Mouse (Mus musculus): ENCODE results near the gene Pigc. TPM values are rescaled to one million over a fixed set of nuclear protein-coding genes. Genes with fewer than 3 reads are reported as not detected.
A peak's percentile ranks its signal among the peaks of the same experiment; 100 is the strongest.

Gene Pigc
- polyA plus RNA-seq (2015; fragmentation: Nextera tagmentation; extraction: Ambion mirVana) = 29.5 and 29.9 TPM in 2 replicates

DNA sequence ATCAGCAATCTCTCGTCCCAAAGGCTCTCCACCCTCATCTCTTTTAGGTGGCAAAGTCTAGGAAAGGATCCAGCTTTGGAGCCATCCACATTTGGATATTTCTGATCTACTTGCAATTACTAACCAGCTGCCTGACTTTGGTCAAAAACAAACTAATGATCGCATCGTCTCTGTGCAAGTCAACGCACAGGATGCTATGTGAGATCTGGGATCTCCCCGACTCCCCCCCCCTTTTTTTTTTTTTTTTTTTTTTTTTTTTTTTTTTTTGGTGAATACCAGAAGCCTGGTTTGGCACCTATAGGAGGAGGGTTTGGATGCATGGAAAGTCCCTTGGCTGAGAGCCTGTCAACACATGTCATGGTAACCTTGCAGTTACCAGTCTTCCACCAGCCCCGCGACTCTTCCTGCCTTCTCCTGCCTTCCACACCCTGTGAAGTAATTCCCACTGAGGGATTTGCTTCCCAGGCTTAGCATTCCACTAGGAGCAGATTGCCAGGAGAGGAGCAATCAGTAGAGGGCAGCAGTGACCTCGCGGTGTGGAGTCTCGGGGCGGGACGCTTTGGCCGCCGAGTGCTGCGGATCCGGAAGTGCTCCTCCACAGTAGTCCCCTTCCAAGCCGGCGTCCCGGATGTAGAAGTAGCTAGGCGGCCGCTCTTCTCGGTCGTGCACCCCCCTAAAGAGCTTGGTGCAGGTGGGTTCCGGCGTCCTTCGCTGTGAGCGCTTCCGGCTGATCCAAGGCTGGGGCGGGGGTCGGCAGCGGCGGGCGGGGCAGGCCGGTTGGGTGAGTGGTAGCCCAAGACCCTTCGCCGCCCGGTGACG is at the start of gene Pigc:
TSS of gene Pigc (plus strand) at position 598 of the 819 bp plus-strand sequence.
- 2% methylated on average over 37 of the region's 38 CpGs for WGBS
- peak; percentile 99 for ATAC-seq (ENCODE audit: low FRiP score, low TSS enrichment)

DNA sequence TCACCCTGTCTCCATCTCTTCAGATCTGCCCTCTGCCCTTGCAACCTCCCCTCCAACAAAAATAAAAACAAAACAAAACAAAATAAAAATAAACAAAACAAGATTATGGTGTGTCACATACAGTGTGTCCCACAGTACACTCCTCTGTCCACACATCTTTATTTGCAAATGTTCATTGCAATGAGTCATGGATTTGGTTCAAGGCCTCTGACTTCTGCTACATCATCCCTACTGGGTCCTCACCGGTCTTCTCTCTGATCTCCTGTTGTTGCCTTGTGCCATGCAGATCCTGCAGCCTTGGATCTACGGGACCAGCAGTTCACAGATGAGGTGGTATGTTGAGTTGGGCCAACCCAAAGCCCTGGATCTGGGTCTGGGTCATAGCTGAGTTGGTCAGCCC is 49.4 kb upstream of the Pigc start:
- Histone ChIP-seq H3K4me3 (ENCODE audit: low read depth, low read length) (no peak overlapping the region), H3K9ac (ENCODE audit: low read length) (no peak overlapping the region), H3K4me1 (replicated peaks; ENCODE audit: control insufficient read depth, insufficient read depth) (no peaks in the 10 kb centered on the region), H3K9me3 (ENCODE audit: control insufficient read depth, low read length) (no peaks in the 10 kb centered on the region), H3K36me3 (ENCODE audit: control insufficient read depth, insufficient read depth, low read length) (no peaks in the 10 kb centered on the region), H3K4me2 (replicated peaks; ENCODE audit: low read depth) (no peak overlapping the region), H3K27me3 (ENCODE audit: control insufficient read depth, insufficient read depth, low read length) (no peaks in the 10 kb centered on the region), H3K27ac (replicated peaks) (no peak overlapping the region)
- WGBS = 95% methylated on average over 2 of the region's 2 CpGs
- DNase-seq (ENCODE audit: low spot score) (no peak), ATAC-seq (ENCODE audit: low FRiP score, low TSS enrichment) (no peak)
- TF ChIP-seq EP300 (optimal IDR thresholded peaks at IDR 0.05) (no peak), CTCF (IDR thresholded peaks at IDR 0.05; ENCODE audit: low read depth) (no peak)

More for the DNA sequence above, at the start of gene Pigc:
- peak within 1 kb of the TSS; percentile 65 for H3K4me2 ChIP-seq (replicated peaks; ENCODE audit: low read depth)
- no peaks in the 10 kb centered on the region for H3K27me3 ChIP-seq (ENCODE audit: control insufficient read depth, insufficient read depth, low read length)
- H3K9me3 ChIP-seq (ENCODE audit: control insufficient read depth, low read length) = no peaks in the 10 kb centered on the region
- peak within 1 kb of the TSS; percentile 65 for H3K4me3 ChIP-seq (ENCODE audit: low read depth, low read length)
- H3K9ac ChIP-seq (ENCODE audit: low read length) = peak within 1 kb of the TSS; percentile 76
- DNase-seq (ENCODE audit: low spot score) = peak; percentile 94
- 0 out of 2 replicates have a peak, but pooled peaks cover 2% of the 10 kb centered on the region for H3K36me3 ChIP-seq (ENCODE audit: control insufficient read depth, insufficient read depth, low read length)
- H3K27ac ChIP-seq (replicated peaks) = peak within 1 kb of the TSS; percentile 82
- TF ChIP-seq CTCF (IDR thresholded peaks at IDR 0.05; ENCODE audit: low read depth) = peak; percentile 95
- TF ChIP-seq EP300 (optimal IDR thresholded peaks at IDR 0.05) = no peak
- H3K4me1 ChIP-seq (replicated peaks; ENCODE audit: control insufficient read depth, insufficient read depth) = 0 out of 2 replicates have a peak, but pooled peaks cover 2% of the 10 kb centered on the region

DNA sequence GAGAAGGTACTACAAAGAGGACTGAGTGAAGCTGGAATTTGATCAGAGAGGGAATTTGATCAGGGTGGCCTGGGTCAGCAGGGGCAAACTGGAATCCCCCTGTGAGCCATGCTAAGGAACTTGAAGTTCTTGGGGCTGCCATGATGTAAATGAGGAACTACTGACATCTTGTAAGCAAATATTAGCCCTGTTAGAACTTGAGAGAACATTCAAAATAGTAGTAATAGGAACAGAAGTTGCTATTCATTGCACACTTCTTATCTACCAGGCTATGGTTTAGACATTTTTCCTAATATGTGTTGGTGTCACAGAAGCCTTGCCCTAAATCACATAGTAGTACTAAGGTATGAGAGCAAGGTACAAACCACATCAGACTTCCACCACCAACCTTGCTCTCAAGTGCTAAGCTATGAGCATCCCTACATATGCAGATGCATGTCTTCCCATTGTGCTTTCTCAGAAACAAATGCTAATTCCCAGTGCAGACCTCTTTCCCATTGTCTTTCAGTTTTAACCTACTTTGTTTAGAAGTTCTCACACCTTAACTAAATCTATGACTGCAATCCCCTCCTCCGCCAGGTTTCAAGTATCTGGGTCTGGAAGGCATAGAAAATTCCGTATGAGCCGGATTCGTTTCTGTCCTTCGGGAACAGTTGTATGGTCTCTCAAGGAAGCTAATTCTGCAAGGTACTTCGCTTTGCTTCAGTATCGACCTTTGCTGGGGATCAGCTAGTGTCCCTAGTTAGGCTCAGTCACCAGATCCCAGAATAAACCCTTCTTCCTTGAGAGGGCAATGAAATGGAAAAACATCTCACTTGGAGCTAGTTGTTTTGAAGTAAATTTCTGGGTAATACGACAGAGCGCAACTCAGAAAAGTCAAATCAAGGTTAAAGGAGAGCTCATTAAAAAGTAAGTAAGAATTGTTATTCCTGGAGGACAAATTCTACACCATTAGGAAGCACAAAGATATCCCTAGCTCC is 48.2 kb upstream of the Pigc start:
- Histone ChIP-seq H3K4me2 (replicated peaks; ENCODE audit: low read depth) (no peak overlapping the region), H3K9ac (ENCODE audit: low read length) (no peak overlapping the region), H3K4me1 (replicated peaks; ENCODE audit: control insufficient read depth, insufficient read depth) (no peaks in the 10 kb centered on the region), H3K27ac (replicated peaks) (no peak overlapping the region), H3K4me3 (ENCODE audit: low read depth, low read length) (no peak overlapping the region), H3K27me3 (ENCODE audit: control insufficient read depth, insufficient read depth, low read length) (no peaks in the 10 kb centered on the region), H3K9me3 (ENCODE audit: control insufficient read depth, low read length) (no peaks in the 10 kb centered on the region), H3K36me3 (ENCODE audit: control insufficient read depth, insufficient read depth, low read length) (no peaks in the 10 kb centered on the region)
- TF ChIP-seq EP300 (optimal IDR thresholded peaks at IDR 0.05) (no peak), CTCF (IDR thresholded peaks at IDR 0.05; ENCODE audit: low read depth) (no peak)
- ATAC-seq (ENCODE audit: low FRiP score, low TSS enrichment) = no peak
- DNase-seq (ENCODE audit: low spot score) = no peak
- WGBS = 92% methylated on average over 9 of the region's 9 CpGs

DNA sequence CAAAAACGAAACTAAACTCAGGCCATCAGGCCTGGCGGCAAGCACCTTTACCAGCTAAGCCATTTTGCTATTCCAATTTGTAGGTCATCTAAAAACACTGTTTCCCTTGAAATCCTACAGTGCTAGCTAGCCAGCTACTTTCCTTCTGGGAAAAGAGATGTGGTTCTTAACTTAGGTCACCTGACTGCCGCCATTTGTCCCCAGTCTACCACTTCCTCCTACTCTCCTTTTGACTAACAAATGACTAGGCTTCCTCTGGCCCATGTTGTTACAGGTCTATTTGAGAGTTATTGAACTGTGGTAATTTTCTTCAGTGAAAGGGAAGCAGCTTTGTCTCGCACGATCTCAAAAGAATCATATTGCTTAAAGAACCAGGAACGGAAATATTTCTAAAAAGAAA is 47.1 kb upstream of the Pigc start:
- TF ChIP-seq EP300 (optimal IDR thresholded peaks at IDR 0.05) (no peak), CTCF (IDR thresholded peaks at IDR 0.05; ENCODE audit: low read depth) (no peak)
- Histone ChIP-seq H3K4me3 (ENCODE audit: low read depth, low read length) (no peak overlapping the region), H3K9me3 (ENCODE audit: control insufficient read depth, low read length) (no peaks in the 10 kb centered on the region), H3K4me2 (replicated peaks; ENCODE audit: low read depth) (no peak overlapping the region), H3K36me3 (ENCODE audit: control insufficient read depth, insufficient read depth, low read length) (no peaks in the 10 kb centered on the region), H3K4me1 (replicated peaks; ENCODE audit: control insufficient read depth, insufficient read depth) (no peaks in the 10 kb centered on the region), H3K27ac (replicated peaks) (no peak overlapping the region), H3K9ac (ENCODE audit: low read length) (no peak overlapping the region), H3K27me3 (ENCODE audit: control insufficient read depth, insufficient read depth, low read length) (no peaks in the 10 kb centered on the region)
- DNase-seq (ENCODE audit: low spot score) (no peak), ATAC-seq (ENCODE audit: low FRiP score, low TSS enrichment) (no peak)
- WGBS = 85% methylated on average over 6 of the region's 6 CpGs

DNA sequence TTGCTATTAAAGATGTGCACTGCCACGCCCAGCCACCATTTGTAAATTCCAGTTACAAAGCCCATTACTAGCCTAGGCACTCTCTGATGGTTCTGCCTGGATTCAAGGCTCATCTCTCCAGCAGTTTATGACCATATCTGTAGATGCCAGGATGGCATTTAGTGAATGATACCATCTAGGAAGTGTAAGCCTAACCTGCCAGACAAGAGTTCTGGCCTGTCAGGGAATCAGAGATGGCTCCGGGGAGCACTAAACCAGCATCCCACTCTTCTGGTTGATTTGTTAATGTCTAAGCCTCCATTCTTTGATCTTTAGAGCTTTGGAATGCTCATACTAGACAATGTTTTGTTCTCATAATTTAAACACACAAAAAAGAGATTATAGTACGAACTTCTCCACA is 44.7 kb upstream of the Pigc start:
- no peak overlapping the region for H3K4me2 ChIP-seq (replicated peaks; ENCODE audit: low read depth)
- WGBS = 64% methylated on average over 3 of the region's 3 CpGs

More for the DNA sequence above, 44.7 kb upstream of the Pigc start:
- Histone ChIP-seq H3K9me3 (ENCODE audit: control insufficient read depth, low read length) (no peaks in the 10 kb centered on the region), H3K27ac (replicated peaks) (no peak overlapping the region), H3K9ac (ENCODE audit: low read length) (no peak overlapping the region), H3K36me3 (ENCODE audit: control insufficient read depth, insufficient read depth, low read length) (no peaks in the 10 kb centered on the region), H3K27me3 (ENCODE audit: control insufficient read depth, insufficient read depth, low read length) (no peaks in the 10 kb centered on the region), H3K4me3 (ENCODE audit: low read depth, low read length) (no peak overlapping the region), H3K4me1 (replicated peaks; ENCODE audit: control insufficient read depth, insufficient read depth) (no peaks in the 10 kb centered on the region)
- ATAC-seq (ENCODE audit: low FRiP score, low TSS enrichment) (no peak), DNase-seq (ENCODE audit: low spot score) (no peak)
- no peak for TF ChIP-seq CTCF (IDR thresholded peaks at IDR 0.05; ENCODE audit: low read depth)
- TF ChIP-seq EP300 (optimal IDR thresholded peaks at IDR 0.05) = no peak
